Mouse (Mus musculus) megakaryocyte, embryonic 14.5 days (primary cell): ENCODE measurements around the gene Egfl7.

Experiments used
- FLI1 ChIP-seq: IDR thresholded peaks from 2 replicates; pipeline ENCODE4 v1.6.1; 2012; ENCODE audit warnings: low read length, inconsistent platforms, mixed read lengths
- GATA1 ChIP-seq: IDR thresholded peaks from 3 replicates; pipeline ENCODE4 v1.6.1; 2012; ENCODE audit warnings: mixed read lengths, low read length, inconsistent platforms, borderline replicate concordance

DNA sequence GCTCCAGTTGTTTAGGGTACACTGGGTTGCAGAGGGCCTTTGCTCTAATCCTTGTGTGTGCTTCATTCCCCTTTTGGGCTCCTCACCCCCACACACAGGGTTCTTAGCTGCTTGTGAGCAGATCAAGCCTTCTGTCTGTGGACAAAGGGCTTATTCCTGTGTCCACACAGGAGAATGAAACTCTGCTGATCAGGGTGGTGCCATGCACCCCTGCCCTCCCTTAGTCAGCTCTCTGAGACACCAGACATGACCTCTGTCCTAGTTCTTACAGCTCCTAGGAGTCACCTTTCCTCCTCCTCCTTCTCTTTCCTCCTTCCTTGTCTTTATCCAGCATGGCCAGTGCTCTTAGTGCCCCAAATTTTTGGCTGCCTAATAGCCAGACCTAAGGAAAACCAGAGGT lies 32.1 kb downstream of the Egfl7 start:
- TF ChIP-seq GATA1 (no peak), FLI1 (no peak)
